Mouse (Mus musculus) urinary bladder, postnatal 14 days (tissue): ENCODE measurements around the gene Gm42517.

Source experiments
- DNase-seq: peaks from one replicate; pipeline ENCODE4 v3.0.0; 2021; ENCODE audit warnings: low spot score

The Gm42517 gene

DNA sequence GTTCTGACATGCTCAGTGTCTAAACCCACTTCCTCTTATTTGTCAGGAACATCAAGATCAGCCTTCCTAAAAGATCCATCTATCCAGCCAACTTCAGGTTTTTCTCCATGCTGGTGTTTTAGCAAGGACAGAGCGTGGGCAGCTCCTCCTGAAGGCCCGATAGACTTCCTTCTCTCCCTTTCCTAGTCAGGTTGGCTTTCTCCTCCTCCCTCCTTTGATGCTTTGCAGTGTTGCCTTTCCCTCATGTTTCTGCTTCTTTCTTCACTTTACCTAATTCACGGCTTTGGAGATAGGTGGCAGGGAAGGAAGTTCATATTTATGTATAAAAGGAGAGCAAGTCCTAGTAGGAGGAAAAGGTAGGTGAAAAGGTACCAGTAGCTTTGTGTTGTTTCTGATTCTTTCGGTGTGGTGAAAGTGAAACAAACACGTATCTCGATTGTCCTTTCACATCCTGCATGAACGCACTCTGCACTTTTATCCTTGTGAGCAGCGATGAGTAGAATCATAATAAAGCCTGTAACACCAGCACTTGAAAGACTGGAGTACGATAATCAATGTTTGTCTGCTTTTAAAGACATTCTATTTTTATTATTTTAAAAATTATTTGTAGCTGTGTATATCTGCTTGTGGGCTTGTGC is 18.1 kb downstream of the Gm42517 start:
- DNase-seq, result no peak

DNA sequence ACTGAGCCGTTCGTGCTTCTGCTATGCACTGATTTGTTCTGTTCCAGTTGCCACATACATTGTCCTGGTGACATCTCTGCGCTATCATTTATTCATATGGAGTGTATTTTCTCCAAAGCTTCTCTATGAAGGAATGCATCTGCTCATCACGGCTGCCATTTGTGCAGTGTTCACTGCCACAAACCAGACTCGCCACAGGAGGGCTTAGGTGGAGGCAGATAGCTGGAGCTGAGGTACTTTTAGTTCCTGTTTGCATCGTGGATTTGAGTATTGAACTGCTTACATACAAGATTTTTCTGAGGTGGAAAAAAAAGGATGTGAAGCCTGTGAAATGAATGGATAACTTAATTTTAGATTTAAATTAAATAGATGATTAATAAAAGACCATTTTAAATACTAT is 19.9 kb downstream of the Gm42517 start:
- DNase-seq, result no peak

DNA sequence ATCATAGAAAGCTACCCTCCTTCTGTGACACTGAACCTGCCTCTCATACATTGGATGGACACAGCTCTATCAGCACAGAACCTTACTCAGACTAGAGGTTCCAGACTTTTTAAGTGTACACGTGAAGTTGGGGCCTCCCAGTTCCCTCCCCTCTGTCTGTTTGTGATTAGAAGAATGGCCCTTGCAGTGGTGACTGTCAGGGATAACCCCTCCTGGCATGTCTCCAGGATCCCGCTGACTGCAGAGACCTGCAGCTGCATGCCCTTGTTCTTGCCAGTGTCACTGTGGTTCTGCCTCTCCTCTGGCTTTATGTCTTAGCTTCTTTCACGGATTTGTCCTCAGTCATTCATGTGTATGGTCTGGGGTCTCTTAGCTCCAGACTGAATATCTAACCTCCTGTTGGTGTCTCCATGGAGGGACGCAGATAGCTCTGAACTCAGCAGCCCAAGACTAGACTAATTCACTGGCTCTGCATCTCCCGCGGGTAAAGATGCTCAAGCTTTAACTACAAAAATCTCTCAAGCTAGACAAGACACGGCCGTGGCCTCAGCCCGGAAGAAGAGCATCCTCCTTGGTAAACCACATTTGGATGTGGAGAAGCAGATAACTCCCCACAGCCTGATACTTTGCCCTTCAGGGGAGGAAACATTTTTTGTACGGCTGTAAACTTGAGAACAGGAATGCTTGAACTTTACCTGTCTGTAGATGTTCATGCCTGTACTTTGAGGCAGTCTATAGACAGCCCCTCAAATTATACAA is 22.2 kb downstream of the Gm42517 start:
- DNase-seq, result no peak

DNA sequence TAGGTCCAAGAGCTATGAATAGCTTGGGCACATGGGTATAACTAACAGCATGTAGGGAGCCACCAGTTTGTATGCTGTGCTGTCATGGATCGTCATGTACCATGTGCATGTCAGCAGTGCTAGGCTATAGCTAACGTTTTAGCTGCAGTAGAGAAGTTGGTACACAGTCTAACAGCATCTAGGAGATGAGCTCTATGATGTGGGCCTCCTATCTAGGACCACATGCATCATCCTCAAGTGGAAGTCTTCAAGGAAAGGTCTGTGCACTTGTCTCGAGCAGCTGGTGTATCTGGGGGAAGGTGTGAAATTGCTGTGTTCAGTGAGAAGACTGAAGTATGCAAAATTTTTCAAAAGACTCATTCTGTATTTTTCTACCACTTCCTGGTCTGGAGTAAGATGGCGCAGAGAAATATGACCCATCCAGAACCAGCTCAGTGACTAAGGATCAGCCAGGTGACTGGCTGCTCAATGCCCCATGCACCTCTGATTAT is 24.0 kb downstream of the Gm42517 start:
- DNase-seq, result no peak

DNA sequence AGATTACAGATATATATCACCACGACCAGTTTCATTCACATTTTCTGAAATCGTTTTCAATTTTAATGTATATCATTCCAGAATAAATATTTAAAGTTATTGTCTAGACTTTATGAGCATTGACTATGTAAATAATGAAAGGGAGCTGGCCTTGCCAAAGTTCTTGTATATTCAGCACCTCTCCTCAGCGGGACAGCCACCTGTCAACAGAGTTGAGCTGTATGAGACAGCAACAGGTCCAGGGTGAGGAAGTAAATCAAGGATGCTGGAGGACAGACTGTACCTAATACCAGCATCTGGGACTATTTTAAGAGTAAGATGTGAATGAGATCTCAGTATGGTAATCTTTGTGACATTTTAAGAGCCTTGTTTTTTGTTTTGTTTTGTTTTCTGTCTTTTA is 29.7 kb downstream of the Gm42517 start:
- DNase-seq, result no peak

DNA sequence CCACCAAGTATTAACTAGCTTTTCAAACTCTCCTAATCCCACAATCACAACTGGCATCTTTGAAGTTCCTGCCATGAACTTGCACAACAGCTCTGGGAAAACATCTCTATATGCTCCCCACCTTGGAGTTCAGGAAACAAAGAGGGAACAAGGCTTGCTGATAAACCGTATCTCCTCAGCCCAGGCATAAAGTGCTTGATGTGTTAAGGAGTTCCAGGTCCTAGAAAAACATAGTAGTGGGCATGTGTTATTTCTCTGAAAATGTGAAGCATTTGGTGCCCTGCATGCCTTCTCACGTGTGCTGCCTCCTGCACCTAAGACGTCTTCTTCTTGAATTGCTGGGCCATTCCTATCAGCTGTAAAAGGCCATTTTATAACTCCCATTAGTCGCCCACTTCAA is 30.3 kb downstream of the Gm42517 start:
- DNase-seq, result no peak

DNA sequence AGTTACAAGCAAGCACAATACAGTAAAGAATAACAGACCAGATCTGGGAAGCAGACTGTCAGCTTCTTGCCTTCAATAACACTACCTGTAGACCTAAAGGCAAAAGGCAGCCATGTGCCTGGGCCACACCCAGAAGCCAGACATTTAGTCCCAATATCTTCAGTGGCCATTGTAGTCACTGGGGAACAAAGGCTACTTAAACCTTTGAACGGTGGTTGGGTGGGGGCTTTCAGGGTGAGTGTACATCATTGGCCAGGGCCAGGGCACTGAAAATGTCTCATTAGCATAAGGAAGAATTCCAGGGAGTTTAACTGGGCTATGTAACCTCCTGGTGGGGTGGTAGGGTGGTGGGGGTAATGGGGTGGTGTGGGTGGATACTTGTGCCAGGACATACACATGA is 36.7 kb downstream of the Gm42517 start:
- no peak for DNase-seq
